Mouse (Mus musculus) ES-Bruce4 (cell line): ENCODE data around the gene Pls1.

Source experiments
- CTCF ChIP-seq: IDR thresholded peaks from one replicate; pipeline ENCODE4 v1.8.1; 2011; ENCODE audit warnings: low read depth, low read length
- EP300 ChIP-seq: IDR thresholded peaks from 2 replicates; pipeline ENCODE4 v1.6.1; 2011; ENCODE audit warnings: low read depth, low read length; ENCODE audit not compliant: insufficient read depth
- POLR2A ChIP-seq: IDR thresholded peaks from one replicate; pipeline ENCODE4 v1.8.1; 2011; ENCODE audit warnings: low read length; ENCODE audit not compliant: insufficient read depth

GRCm38 (mm10) chr9:95835741-95836140 is 9.4 kb downstream of the Pls1 start:
- TF ChIP-seq POLR2A (no peak), EP300 (no peak), CTCF (no peak)
